Mouse (Mus musculus) testis, adult 2 months (tissue): ENCODE results near the gene Arcn1. TPM values are rescaled to one million over a fixed set of nuclear protein-coding genes. Genes with fewer than 3 reads are reported as not detected.

Experiments
- H3K27ac ChIP-seq: fragments of 200-500 bp; 2 replicates; pipeline ENCODE4 v1.5.1; 2012; ENCODE audit warnings: low read depth, low read length; ENCODE audit not compliant: control insufficient read depth, insufficient read depth
- H3K27me3 ChIP-seq: fragments of 200-500 bp; 2 replicates; pipeline ENCODE4 v1.6.1; 2012; ENCODE audit warnings: mild to moderate bottlenecking, low read length, moderate library complexity; ENCODE audit not compliant: control insufficient read depth, insufficient read depth
- H3K36me3 ChIP-seq: fragments of 200-500 bp; 2 replicates; pipeline ENCODE4 v1.6.1; 2012; ENCODE audit warnings: mild to moderate bottlenecking, low read length; ENCODE audit not compliant: control insufficient read depth, insufficient read depth
- H3K4me1 ChIP-seq: fragments of 200-500 bp; 2 replicates; pipeline ENCODE4 v1.6.1; 2012; ENCODE audit warnings: low read length; ENCODE audit not compliant: control insufficient read depth, insufficient read depth
- H3K4me3 ChIP-seq: fragments of 200-500 bp; 2 replicates; pipeline ENCODE4 v1.5.1; 2012; ENCODE audit warnings: low read depth, mild to moderate bottlenecking, low read length, moderate library complexity, mixed read lengths; ENCODE audit not compliant: control insufficient read depth
- CTCF ChIP-seq: fragments of 200-500 bp; IDR thresholded peaks from 2 replicates; pipeline ENCODE4 v1.5.1; 2012; ENCODE audit warnings: low read depth, mild to moderate bottlenecking, inconsistent platforms, low read length, moderate library complexity; ENCODE audit not compliant: control insufficient read depth, insufficient read depth, insufficient replicate concordance
- POLR2A ChIP-seq: fragments of 200-500 bp; IDR thresholded peaks from 2 replicates; pipeline ENCODE4 v1.6.1; 2012; ENCODE audit warnings: low read depth, mild to moderate bottlenecking, inconsistent platforms, low read length, moderate library complexity; ENCODE audit not compliant: control insufficient read depth
- polyA plus RNA-seq: library from polyadenylated mRNA; depleted of rRNA; stranded (reverse); fragments of >200 nt; gene quantifications from 2 replicates; pipeline ENCODE4 v1.2.3, GENCODE M21; 2012

The Arcn1 gene
- polyA plus RNA-seq, 1 experiment, result 28.5 TPM

- Histone ChIP-seq H3K4me3 (no peak overlapping the region; the same call in 1 of the 2 replicates), H3K27me3 (no peaks in the 10 kb centered on the region; the same call in 1 of the 2 replicates), H3K36me3 (no peaks in the 10 kb centered on the region), H3K27ac (no peak overlapping the region), H3K4me1 (peaks cover 16% of the 10 kb centered on the region)
- TF ChIP-seq POLR2A (no peak), CTCF (no peak)
These were observed 58.7 kb downstream of the Arcn1 start for GRCm38 (mm10) chr9:44708925-44709324.

GRCm38 (mm10) chr9:44708429-44708765 lies 59.2 kb downstream of the Arcn1 start:
- H3K27ac ChIP-seq, result no peak overlapping the region
- no peak for TF ChIP-seq CTCF
- TF ChIP-seq POLR2A, result no peak
- H3K4me3 ChIP-seq, result peak overlapping the region; percentile 30
- H3K36me3 ChIP-seq, result no peaks in the 10 kb centered on the region
- H3K27me3 ChIP-seq, result no peaks in the 10 kb centered on the region; the same call in 1 of the 2 replicates
- peaks cover 16% of the 10 kb centered on the region for H3K4me1 ChIP-seq

GRCm38 (mm10) chr9:44707749-44708428 lies 59.8 kb downstream of the Arcn1 start:
- Histone ChIP-seq H3K4me3 (peak overlapping the region; percentile 30), H3K27me3 (no peaks in the 10 kb centered on the region; the same call in 1 of the 2 replicates), H3K36me3 (no peaks in the 10 kb centered on the region), H3K4me1 (peaks cover 16% of the 10 kb centered on the region), H3K27ac (no peak overlapping the region)
- TF ChIP-seq CTCF, result no peak
- no peak for TF ChIP-seq POLR2A

- TF ChIP-seq POLR2A (no peak), CTCF (no peak)
- H3K4me3 ChIP-seq, result no peak overlapping the region
These were observed 67.9 kb downstream of the Arcn1 start for GRCm38 (mm10) chr9:44699730-44700129.

GRCm38 (mm10) chr9:44699196-44699595 lies 68.4 kb downstream of the Arcn1 start:
- no peak for TF ChIP-seq POLR2A
- Histone ChIP-seq H3K27me3 (no peaks in the 10 kb centered on the region), H3K36me3 (no peaks in the 10 kb centered on the region), H3K27ac (no peak overlapping the region), H3K4me3 (no peak overlapping the region), H3K4me1 (no peaks in the 10 kb centered on the region)

More at GRCm38 (mm10) chr9:44699730-44700129, 67.9 kb downstream of the Arcn1 start:
- Histone ChIP-seq H3K27ac (no peak overlapping the region), H3K36me3 (no peaks in the 10 kb centered on the region), H3K27me3 (no peaks in the 10 kb centered on the region), H3K4me1 (no peaks in the 10 kb centered on the region)

- no peaks in the 10 kb centered on the region for H3K4me1 ChIP-seq
- no peak overlapping the region for H3K4me3 ChIP-seq
- TF ChIP-seq POLR2A (no peak), CTCF (no peak)
- no peak overlapping the region for H3K27ac ChIP-seq
- no peaks in the 10 kb centered on the region for H3K27me3 ChIP-seq
- no peaks in the 10 kb centered on the region for H3K36me3 ChIP-seq
These were observed 69.8 kb downstream of the Arcn1 start for GRCm38 (mm10) chr9:44697866-44698265.

GRCm38 (mm10) chr9:44693071-44693470 lies 74.6 kb downstream of the Arcn1 start:
- no peak overlapping the region for H3K27ac ChIP-seq
- H3K36me3 ChIP-seq, result no peaks in the 10 kb centered on the region
- TF ChIP-seq POLR2A (no peak), CTCF (no peak)
- H3K4me1 ChIP-seq, result peaks cover 4% of the 10 kb centered on the region
- H3K27me3 ChIP-seq, result no peaks in the 10 kb centered on the region
- no peak overlapping the region for H3K4me3 ChIP-seq
